Mouse (Mus musculus): ENCODE measurements around the gene Ddx17.

DNA sequence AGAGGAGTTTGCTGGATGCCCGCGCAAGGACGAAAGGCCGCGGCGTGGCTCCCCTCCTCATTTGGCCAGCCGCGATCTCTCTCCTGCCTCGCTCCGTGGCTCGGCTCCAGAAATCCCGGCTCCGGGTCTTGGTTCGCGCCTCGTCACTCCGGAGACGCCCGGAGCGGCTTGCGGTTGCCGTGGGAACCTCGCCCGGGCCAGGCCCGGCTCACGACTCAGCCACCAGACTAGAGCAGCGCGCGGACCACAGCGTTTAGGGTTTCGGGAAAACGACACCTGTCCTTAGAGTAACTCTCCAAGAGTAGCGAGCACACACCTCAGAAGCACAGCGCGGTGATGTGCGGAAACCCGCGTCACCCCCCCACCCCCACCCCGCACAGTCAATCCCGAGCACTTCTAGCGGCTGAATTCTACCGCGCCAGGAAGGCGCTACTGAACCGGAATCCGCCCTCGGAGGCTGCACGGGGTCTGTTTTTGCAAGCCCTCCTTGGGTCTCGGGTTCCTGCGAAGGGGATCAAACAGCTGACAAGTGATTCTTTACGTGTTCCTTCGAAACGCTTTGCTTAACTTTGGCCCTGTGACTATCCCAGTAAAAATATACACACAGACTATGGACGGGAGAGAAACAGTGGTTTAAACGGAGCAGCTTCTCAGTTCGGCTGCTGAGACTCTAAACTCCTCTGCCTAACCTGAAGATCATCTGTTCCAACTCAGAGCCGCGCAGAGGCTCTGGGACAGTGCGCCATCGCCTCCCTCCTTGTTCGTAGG lies 34.8 kb downstream of the Ddx17 start:
- TF ChIP-seq POLR2A (IDR thresholded peaks at IDR 0.05; ENCODE audit: insufficient read length, low read depth): no peak
- no peak for TF ChIP-seq SRF (IDR thresholded peaks at IDR 0.05; ENCODE audit: control insufficient read depth, insufficient read length, low read depth)
- TF ChIP-seq E2F4 (IDR thresholded peaks at IDR 0.05; ENCODE audit: insufficient read depth): no peak
- TF ChIP-seq MYOD1 (IDR thresholded peaks at IDR 0.05; ENCODE audit: control insufficient read depth in 1 of 3, insufficient read length in 2 of 3, low read depth in 2 of 3): no peak
